Mouse (Mus musculus): ENCODE data around the gene Ifrd2.
A peak's percentile ranks its signal among the peaks of the same experiment; 100 is the strongest.

The Ifrd2 gene

DNA sequence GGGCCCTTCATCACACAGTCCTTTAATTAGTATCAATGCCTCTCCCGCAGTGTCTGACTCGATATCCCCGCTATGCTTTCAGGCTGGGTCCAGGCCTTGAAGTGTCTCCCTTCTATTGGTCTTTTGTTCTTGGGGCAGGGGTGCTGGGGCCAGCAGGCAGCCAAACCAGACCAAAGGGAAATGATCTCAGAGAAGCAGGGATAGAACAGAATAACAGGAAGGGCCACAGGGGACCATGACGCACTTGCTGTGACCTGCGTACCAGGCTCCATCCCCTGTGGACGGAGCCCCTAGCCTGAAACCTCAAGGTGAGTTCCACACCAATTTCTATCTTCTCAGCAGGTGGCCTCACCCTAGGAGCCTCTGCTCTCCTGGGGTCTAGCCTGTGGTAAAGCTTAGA, 30.7 kb downstream of the Ifrd2 start:
- DNase-seq (ENCODE audit: low read depth in 1 of 2, low spot score in 2 of 2): no peak

DNA sequence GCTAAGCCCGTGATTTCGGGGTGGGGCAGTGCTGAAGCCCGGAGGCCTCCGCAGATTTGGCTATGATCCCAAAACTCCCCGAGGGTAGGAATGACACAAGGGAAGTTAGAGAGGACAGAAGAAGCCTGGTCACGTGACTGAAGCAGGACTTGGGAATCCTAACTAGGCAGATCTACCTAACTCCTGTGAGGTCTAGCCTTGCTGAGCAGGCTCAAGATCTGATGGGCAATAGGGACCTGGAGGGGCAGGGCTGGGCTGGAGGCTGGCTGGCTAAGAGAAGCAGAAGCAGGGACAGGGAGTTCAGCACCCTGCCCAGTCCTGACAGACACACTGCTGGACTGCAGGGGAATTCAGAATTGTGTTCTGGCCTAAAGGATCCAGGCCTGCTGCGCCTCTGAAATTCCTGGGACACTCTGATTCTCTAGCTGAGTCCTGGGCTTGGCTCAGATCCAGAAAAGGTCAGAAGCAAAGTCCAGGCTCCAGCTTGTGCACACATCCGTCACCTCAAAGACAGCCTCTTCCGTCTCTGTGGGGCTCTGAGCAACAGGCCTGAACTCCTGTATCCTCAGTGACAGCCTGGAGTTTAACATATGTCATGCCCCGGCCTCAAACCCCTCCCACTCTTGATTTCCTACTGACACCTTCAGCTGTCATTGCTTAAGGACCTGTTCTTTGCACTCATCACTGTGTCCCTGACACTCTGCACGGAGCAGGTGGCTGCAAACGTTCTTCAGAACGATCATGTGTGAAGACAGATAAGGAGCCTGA, 31.5 kb downstream of the Ifrd2 start:
- no peak for DNase-seq (ENCODE audit: low read depth in 1 of 2, low spot score in 2 of 2)

- no peak for DNase-seq (ENCODE audit: low read depth in 1 of 2, low spot score in 2 of 2)
These were observed 32.1 kb downstream of the Ifrd2 start for GRCm38 (mm10) chr9:107619546-107619879.

DNA sequence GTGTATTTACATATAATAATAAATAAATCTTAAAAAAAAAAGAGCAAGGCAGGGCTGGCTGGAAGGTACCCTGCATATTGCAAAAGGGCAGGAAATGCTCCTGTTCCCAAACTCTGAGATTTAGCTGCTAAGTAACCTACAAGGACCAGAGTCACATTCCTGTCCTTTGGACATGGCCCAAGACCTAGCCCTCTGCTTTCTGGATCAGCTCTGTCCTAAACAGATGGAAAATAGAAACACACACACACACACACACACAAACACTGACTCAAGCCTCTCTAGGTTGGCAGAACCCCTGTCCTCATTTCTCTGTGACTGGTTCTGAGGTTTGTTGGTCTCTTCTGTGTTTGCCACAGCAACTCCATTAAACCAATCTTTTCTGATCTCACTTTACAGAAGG, 33.5 kb downstream of the Ifrd2 start:
- DNase-seq (ENCODE audit: low read depth in 1 of 2, low spot score in 2 of 2): no peak

- DNase-seq (ENCODE audit: low read depth in 1 of 2, low spot score in 2 of 2): peak in 1 of 2 experiments; percentile 36
These were observed 37.1 kb downstream of the Ifrd2 start for GRCm38 (mm10) chr9:107624539-107624938.

DNA sequence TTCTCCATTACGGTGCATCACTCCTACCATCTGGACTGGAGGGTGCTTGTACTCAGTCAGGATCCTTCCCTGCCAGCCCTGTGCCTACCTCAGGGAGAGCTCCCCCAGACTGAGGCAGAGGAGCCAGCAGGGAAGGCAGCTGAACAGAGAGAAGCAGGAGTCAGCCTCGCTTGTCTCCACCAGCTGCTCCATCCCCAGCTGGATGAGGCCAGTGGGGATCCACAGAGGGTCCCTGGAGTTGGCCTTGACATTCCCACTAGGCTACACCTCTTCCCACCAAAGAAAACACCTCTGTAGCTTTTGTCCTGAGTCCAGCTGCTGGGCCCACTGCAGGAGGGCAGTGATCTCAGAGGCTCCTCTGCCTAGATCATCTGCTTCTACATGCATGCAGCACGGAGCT, 37.5 kb downstream of the Ifrd2 start:
- DNase-seq (ENCODE audit: low read depth in 1 of 2, low spot score in 2 of 2): no peak

DNA sequence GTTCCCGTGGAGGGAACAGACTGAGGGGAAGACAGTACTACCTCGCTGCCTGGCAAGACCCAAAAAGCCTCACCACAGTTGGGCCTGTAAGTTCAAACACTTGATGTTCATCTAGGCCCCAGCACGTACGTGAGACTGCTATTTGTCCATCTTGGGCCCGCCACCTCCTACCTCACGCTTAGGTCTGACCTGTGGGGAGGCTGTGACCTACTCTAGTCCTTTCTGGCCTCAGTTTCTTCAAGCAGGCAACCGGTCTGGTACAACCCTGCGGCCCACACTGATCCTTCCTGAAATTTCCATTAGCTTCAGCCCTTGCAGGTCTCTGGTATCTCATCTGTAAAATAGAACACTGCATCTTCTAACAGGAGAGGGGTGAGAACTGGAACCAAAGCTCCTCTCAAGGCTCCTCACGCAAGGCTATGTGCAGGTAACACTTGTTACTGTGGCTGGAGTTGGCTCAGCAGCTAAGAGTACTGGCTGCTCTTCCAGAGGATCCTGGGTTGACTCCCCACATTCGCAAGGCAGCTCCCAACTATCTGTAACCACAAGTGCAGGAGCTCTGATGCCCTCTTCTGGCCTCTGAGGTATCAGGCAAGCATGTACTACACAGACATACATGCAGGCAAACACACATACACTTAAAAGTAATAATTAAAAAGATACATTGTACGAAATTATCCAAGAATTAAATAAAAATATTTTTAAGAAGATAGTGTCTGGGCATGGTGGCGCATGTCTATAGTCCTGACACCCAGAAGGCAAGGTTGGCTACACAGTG, 38.1 kb downstream of the Ifrd2 start:
- DNase-seq (ENCODE audit: low read depth in 1 of 2, low spot score in 2 of 2): no peak

GRCm38 (mm10) chr9:107626158-107626843, 38.9 kb downstream of the Ifrd2 start:
- no peak for DNase-seq (ENCODE audit: low read depth in 1 of 2, low spot score in 2 of 2)

DNA sequence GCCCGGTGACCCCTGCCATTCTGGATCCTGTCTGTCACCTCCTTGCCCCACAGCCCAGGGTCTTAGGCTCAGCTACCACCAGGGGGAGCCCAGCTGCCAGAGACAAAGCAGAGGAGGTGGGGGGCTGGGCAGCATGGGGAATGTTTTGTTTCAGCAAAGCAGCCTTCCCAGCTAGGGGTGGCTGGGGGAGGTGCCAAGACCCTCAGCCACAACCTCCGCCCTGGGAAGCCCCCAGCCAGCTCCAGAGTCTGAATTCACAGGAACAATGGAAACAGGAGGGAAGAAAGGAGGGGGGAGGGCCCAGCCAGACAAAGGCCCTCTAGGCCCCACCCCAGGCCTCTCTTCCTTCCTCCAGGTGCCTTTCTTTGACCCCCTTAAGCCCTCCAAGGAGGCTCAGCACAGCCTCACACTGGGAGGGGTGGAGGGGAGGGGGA, 39.4 kb downstream of the Ifrd2 start:
- peak in 1 of 2 experiments; percentile 45 for DNase-seq (ENCODE audit: low read depth in 1 of 2, low spot score in 2 of 2)

- DNase-seq (ENCODE audit: low read depth in 1 of 2, low spot score in 2 of 2): no peak
These were observed 40.2 kb downstream of the Ifrd2 start for GRCm38 (mm10) chr9:107627387-107628255.

DNA sequence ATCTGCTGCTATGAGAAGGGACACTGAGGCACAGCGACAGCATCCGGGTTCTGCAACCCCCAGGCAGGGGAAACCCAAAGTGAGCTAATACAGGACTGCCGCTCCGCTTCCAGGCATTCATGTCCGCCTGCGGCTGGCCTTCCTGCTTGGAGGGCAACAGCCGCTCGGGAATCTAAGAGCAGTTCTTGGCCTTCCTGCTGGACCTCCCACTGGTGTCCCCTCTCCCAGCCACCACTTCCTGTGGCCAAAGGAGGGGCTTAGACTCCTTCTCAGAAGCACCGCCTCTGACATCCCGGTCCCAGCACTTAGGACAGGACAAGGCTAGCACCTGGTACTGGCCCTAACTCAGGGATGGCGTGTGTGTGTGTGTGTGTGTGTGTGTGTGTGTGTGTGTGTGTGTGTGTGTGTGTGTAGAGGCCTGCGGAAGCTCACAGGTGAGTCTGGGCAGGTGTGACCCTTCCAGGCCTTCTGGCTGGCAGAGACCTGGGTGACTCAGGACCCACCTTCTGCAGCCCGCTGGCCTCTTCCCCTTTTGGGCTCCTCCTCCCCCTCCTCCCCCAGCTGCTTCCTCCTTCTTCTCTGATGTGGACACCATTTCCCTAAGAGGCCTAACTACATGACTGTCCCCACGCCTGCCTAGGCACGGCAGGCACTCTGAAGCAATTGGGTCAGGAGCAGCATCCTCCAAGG, 41.4 kb downstream of the Ifrd2 start:
- DNase-seq (ENCODE audit: low read depth in 1 of 2, low spot score in 2 of 2): peak in 1 of 2 experiments; percentile 66

DNA sequence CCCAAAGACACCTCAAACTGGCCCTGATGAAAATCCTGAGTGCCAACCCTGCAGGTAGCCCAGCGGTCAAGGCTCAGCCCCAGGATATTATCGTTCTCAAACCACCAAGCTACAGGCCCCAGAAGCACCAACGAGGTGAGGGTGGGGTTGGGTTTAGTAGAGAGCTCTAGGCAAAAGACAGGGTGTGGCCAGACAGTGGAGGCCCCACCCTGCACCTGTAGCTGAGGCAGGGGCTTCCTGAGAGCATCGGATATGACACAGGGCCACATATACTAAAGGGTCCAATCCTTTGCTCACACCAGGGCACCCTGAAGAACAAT, 41.9 kb downstream of the Ifrd2 start:
- DNase-seq (ENCODE audit: low read depth in 1 of 2, low spot score in 2 of 2): no peak

- DNase-seq (ENCODE audit: low read depth in 1 of 2, low spot score in 2 of 2): no peak
These were observed 42.5 kb downstream of the Ifrd2 start for GRCm38 (mm10) chr9:107629901-107630425.

DNA sequence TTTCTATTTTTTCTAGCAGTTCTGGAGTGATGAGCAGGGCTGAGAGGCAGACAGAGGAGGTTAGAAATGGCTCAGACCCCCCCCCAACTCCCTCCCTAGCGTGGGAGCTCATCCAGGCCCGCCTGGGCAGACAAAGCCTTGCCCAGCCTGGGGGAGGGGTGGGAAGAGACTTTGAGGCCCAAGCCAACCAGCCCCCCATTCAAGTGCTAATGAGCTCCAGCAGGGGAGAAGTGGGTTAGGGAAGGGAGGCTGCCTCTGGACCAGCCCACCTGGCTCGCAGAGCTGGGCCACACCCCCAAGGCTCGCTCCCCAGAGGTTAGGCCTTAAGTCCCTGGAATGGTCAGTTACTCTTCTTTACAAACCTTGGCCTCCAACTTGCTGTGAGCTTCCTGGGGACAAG, 43.1 kb downstream of the Ifrd2 start:
- DNase-seq (ENCODE audit: low read depth in 1 of 2, low spot score in 2 of 2): no peak

- no peak for DNase-seq (ENCODE audit: low read depth in 1 of 2, low spot score in 2 of 2)
These were observed 43.9 kb downstream of the Ifrd2 start for GRCm38 (mm10) chr9:107631311-107631826.

GRCm38 (mm10) chr9:107631861-107632260, 44.4 kb downstream of the Ifrd2 start:
- no peak for DNase-seq (ENCODE audit: low read depth in 1 of 2, low spot score in 2 of 2)

GRCm38 (mm10) chr9:107632478-107632877, 45.0 kb downstream of the Ifrd2 start:
- DNase-seq (ENCODE audit: low read depth in 1 of 2, low spot score in 2 of 2): no peak

GRCm38 (mm10) chr9:107633091-107633660, 45.7 kb downstream of the Ifrd2 start:
- DNase-seq (ENCODE audit: low read depth in 1 of 2, low spot score in 2 of 2): peak; percentile 59 to 75

DNA sequence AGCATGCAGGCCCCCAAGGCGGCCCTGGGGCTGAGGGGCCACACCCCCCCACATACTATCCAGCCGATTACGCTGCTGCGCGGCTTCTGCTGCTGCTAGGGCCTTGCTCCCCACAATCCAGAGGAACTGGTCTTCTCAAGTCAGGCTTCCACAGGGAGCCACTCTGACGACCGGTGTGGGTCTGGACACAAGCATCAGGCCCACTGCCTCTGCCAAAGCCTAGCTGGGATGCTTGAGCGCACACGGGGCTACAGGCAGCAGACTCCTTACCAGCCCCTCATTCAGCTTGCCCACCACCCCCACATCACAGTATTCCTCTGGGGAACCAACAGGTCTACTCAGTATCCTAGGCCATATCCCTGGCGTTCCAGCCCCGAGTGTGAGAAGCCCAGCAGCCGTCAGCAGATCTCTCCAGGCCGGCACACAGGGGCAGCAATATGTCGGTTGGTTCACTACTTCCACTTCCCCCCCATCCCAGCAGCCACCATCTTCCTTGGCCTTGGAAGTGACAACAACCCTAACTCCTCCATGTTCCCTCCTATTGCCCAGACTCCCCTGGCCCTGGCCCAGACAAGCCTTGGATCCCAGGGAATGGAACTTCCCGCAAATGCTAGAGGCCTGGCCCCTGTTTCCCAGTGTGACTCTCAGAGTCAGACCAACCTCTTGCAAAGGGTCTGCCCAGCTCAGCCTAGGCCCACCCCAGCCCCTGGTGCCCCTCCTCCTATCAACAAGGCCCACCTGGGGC, 46.4 kb downstream of the Ifrd2 start:
- no peak for DNase-seq (ENCODE audit: low read depth in 1 of 2, low spot score in 2 of 2)
